Mouse (Mus musculus) CD4-positive helper T cell, adult 2 months (primary cell): ENCODE results near the gene Il12rb1.

ENCODE experiments used
- DNase-seq: peaks from one replicate; pipeline ENCODE4 v3.0.0-alpha.2; 2012; ENCODE audit warnings: low read depth, missing footprints, low spot score

Gene Il12rb1

DNA sequence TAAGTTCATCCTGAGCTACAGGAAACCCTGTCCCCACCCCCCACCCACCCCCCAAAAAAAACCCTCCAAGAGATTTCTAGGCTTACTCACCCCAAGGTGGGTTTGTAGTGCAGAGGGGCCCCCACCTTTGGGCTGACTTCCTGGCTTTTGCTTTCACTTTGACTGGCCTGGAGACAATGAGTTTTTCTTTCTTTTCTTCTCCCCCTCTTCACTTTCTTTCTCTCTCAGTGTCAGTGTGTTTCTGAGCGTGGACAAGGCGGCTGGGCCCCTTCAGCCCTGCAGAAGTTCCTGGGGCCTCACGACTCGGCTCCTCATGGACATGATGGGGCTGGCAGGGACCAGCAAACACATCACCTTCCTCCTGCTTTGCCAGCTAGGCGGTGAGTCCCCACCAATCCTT lies at the start of gene Il12rb1:
Il12rb1 (plus strand) TSS at position 211 of the 400 bp plus-strand sequence.
- peak; percentile 74 for DNase-seq

GRCm38 (mm10) chr8:70758616-70759561 lies 49.4 kb upstream of the Il12rb1 start:
- no peak for DNase-seq

DNA sequence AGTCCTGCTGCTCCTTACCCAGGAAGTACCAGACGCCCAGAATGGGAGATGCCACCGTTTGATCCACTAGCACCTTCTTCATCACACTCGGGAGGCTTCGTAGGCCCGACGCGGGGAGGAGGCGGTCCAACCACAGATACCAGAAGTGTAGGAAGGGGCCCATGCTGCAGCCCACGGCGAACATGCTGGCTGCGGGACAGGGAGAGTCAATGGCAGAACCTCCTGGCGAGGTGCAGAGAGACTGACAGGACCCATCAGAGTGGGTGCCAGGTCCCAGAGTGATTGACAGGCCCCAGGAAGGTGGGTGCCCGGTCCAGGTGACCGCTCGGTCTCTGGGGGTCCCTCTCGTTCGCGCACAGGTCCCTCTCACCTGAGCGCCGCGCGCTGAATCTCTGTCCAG lies 47.9 kb upstream of the Il12rb1 start:
- DNase-seq: peak; percentile 59

GRCm38 (mm10) chr8:70760775-70761406 lies 47.4 kb upstream of the Il12rb1 start, which contains the start of gene Mpv17l2:
Gene Mpv17l2, minus strand, starts transcription at chr8:70760946.
- DNase-seq: peak; percentile 99

DNA sequence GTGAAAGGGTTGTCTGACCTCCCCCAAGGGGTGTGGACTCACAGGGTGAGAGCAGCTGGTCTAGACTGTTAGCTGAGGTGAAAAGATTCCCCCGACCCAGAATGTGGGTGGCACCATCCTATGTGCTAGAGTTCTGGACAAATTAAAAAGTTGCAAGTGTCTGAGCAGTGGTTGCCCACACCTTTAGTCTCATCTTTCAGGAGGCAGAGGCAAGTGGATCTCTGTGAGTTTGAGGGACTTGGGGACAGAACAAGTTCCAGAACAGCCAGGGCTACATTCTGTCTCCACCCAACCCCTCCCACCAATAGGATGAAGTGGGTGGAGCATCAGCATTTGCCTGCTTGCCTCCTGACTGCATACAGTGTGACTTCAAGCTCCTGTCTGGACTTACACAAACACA lies 46.1 kb upstream of the Il12rb1 start:
- no peak for DNase-seq

- peak; percentile 61 for DNase-seq
Measured at GRCm38 (mm10) chr8:70763354-70763753, 44.9 kb upstream of the Il12rb1 start.

DNA sequence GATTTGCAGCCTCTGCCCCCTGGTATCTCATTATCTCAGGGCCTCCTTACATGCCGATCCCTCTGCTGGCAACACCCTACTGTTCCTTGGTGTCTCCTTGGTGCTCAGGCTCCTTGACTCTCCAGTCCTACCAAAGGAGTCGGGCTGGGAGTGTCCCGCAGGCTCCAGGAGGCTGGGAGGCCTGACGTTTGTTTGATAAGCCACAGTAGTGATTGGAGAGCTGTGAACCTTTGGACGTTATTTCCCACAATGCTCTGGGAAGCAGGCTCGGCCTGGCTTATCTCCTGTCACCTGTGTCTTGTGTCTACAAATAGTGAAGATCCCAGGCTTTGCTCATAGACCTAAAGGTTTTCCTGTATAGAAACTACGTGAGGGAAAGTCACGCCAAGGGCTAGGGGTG lies 44.2 kb upstream of the Il12rb1 start:
- DNase-seq: no peak

- no peak for DNase-seq
Measured at GRCm38 (mm10) chr8:70764676-70765075, 43.6 kb upstream of the Il12rb1 start.

DNA sequence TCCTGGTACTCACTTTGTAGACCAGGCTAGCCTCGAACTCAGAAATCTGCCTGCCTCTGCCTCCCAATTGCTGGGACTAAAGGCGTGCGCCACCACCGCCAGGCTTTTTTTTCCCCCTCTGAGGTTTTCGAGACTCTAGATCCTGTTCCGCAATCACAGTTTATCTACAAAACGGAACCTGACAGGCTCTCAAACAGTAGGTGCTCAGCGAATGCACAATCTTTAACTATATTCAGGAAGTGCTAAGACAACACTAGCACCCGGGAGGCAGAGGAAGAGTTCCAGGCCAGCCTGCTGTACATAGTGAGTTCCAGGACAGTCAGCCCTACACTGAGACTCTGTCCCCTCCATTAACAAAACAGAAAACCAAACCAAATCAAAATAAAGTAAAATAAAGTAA lies 42.9 kb upstream of the Il12rb1 start:
- DNase-seq: peak; percentile 63

GRCm38 (mm10) chr8:70765838-70766570 lies 42.2 kb upstream of the Il12rb1 start:
- peak; percentile 79 for DNase-seq

DNA sequence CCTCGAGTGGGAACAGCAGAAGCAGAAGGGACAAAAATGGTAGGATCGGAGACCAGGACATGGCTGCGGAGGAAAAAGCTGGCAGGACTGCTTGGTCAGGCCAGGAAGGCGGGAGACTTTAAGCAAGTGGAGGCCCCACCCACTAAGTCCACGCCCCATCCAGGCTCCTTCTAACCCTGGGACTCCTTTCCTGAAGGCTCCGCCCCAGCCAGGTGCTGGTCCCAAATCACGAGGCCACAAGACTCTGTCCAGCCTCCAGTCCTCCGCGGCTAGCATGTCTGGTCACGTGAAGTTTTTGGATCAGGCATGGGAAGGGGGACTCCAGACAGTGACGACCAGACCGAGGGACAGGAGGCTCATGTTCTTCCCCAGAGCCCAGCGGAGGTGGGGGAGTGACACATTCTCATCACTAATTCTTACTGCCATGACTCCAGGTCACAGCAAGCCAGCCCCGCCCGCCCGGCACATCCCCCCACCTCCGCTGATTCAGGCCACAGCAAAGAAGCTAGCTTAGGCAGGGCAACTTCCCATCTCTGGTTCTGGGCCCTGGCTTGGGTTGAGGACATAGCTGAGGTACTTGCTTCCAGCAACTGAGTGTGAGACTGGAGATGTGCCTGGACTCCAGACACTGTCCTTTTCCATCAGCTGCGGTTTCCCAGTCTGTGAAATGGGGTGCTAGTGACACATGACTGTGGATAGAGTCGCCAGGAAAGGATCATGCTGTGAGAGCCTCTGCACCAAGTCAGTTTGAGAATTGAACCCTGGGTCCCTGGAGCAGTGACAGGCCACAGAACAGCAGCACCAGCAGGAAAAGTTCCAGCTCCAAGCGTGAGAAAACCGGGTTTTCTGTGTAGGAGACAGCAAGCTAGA lies 41.4 kb upstream of the Il12rb1 start:
- peak; percentile 60 for DNase-seq

DNA sequence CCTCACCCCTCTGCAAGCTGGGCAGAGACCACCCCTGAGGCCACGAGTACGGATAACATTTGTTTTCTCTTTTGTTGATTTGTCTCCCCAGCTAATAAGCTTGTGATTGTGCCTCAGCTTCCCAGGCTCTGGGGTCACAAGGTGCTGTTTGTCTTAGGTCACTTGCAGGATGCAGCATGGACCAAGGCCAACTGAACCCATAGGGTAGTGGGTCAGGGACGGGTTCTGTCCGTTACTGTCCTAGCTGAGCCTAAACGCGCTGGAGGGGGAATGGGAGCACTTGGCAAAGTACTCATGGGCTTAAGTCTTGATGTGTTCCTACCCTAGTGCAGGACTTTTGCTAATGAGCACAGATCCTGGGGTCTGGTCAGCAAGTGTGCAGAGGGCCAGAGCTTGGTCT lies 40.7 kb upstream of the Il12rb1 start:
- DNase-seq: no peak

GRCm38 (mm10) chr8:70768231-70768776 lies 39.9 kb upstream of the Il12rb1 start:
- DNase-seq: no peak

- DNase-seq: no peak
Measured at GRCm38 (mm10) chr8:70768956-70769355, 39.3 kb upstream of the Il12rb1 start.

GRCm38 (mm10) chr8:70769359-70769758 lies 38.9 kb upstream of the Il12rb1 start:
- peak; percentile 94 for DNase-seq

- no peak for DNase-seq
Measured at GRCm38 (mm10) chr8:70769858-70770257, 38.4 kb upstream of the Il12rb1 start.

DNA sequence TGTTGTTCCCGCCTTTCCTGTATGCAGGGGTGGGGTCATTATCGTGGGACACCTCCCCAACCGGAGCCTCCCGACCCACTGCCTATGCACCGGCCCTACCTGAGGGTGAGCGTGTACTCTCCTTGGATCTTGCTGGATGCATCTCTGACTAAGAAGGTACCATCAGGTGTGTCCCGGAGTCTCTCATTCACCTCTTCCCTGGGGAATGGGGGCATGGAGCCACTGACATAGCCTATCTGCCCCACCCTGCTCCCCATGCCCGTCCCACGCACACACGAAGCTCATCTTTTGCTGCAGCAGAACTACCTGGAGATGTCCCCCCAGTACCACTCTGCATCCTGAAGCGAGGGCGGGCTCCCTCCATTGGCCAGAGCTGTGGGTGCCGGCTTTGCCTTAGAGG lies 37.5 kb upstream of the Il12rb1 start:
- no peak for DNase-seq

GRCm38 (mm10) chr8:70771217-70771616 lies 37.0 kb upstream of the Il12rb1 start:
- no peak for DNase-seq

DNA sequence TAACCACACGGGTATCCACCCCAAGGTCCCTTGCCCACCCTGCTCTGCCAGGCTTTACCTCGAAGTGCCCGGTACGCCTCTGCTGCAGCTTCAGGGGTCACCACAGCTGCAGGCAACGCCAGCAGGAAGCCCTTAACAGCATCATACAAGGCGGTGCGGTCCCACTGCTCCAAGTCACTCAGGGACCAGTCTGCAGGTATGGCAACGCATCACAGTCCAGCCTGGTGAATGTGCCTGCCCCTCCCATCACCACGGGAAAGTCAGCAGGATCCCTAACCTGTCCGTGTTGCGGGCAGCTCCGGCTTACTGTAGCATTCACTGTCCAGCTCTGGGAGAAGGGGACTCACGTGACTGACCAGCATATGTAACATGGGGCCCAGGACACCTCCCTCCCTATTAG lies 36.2 kb upstream of the Il12rb1 start:
- no peak for DNase-seq

GRCm38 (mm10) chr8:70772890-70773289 lies 35.4 kb upstream of the Il12rb1 start:
- DNase-seq: no peak

DNA sequence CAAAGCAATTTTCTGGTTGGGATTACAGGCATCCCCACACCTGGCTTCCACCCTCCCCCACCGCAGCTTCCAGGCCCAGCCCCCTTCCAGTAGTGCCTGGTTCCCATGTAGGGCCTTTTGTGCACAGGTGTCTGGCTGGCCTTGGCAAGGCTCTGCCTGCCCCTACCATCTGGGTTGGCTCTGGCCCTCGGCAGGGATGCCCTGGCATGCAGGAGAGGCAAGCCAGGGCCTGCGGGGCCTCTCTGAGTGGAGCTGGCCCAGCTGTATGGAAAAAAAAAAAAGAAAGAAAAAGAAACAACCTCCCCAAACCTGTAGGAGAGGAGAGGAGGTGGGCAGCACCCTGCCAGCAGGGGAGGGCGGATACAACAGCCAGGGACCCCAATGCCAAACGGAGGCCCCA lies 34.8 kb upstream of the Il12rb1 start:
- no peak for DNase-seq
